Mouse (Mus musculus) erythroblast, embryonic 14.5 days (primary cell): Measurements from ENCODE around the gene Ints12. TPM values are rescaled to one million over a fixed set of nuclear protein-coding genes. Genes with fewer than 3 reads are reported as not detected.

Experiments used
- H3K27me3 ChIP-seq: 2 replicates; pipeline ENCODE4 v1.6.1; 2012; ENCODE audit warnings: inconsistent platforms; ENCODE audit not compliant: control insufficient read depth
- H3K36me3 ChIP-seq: 2 replicates; pipeline ENCODE4 v1.6.1; 2012; ENCODE audit warnings: mild to moderate bottlenecking, inconsistent platforms; ENCODE audit not compliant: control insufficient read depth
- H3K4me1 ChIP-seq: 2 replicates; pipeline ENCODE4 v1.6.1; 2012; ENCODE audit warnings: inconsistent platforms; ENCODE audit not compliant: control insufficient read depth
- H3K4me3 ChIP-seq: replicated peaks from 2 replicates; pipeline ENCODE3; 2012; ENCODE audit warnings: moderate library complexity, mild to moderate bottlenecking, inconsistent platforms
- H3K9me3 ChIP-seq: 2 replicates; pipeline ENCODE4 v1.6.1; 2012; ENCODE audit warnings: low read length, inconsistent platforms, mixed read lengths; ENCODE audit not compliant: control insufficient read depth
- GATA1 ChIP-seq: IDR thresholded peaks from 2 replicates; pipeline ENCODE4 v1.6.1; 2012; ENCODE audit warnings: low read length, inconsistent platforms, mixed read lengths
- TAL1 ChIP-seq: IDR thresholded peaks from 3 replicates; pipeline ENCODE4 v1.6.1; 2012; ENCODE audit warnings: low read length, inconsistent platforms, mixed read lengths
- polyA plus RNA-seq: library from polyadenylated mRNA; stranded (reverse); fragments of >175 nt; gene quantifications from 2 replicates; pipeline ENCODE4 v1.2.3, GENCODE M21; 2012

Ints12 gene
- polyA plus RNA-seq, 1 experiment = 0.35 TPM

DNA sequence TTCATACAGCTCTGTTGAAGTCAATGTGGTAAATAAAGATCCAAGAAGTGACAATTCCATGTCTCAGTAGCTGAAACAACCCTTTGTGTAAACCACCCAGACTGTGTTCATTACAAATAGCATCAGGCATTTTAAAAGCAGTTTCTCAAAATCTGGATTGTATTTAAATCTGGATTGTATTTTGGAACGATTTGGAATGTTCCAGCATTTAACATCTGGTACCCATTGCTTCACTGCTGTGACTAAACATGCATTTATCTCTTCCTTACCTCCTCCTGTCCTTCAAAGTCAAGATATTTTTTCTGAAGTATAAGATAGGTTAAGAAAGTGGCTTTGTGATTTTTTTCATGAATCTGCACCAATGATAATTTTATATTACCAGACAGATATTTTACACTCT lies 21.6 kb downstream of the Ints12 start:
- Histone ChIP-seq H3K4me3 (no peak overlapping the region), H3K9me3 (no peaks in the 10 kb centered on the region), H3K36me3 (peaks cover 20% of the 10 kb centered on the region), H3K27me3 (no peaks in the 10 kb centered on the region), H3K4me1 (no peaks in the 10 kb centered on the region)
- TF ChIP-seq TAL1 (no peak), GATA1 (no peak)

DNA sequence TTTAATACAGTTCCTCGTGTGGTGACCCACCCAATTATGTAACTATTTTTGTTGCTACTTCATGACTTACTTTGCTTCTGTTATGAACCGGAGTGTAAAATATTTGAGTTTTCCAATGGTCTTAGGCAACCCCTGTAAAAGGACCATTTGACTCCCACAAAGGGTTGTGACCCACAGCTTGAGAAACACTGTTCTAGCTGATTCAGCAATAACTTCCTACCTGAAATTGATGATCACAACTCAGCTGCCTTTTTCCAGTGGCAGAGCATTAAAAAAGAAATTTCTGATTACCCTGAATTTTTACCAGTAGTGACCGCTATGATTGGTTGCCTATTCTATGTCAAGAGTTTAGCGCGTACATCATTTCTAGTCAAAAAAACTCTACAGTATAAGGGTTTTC lies 39.7 kb downstream of the Ints12 start:
- Histone ChIP-seq H3K27me3 (no peaks in the 10 kb centered on the region), H3K4me3 (no peak overlapping the region), H3K9me3 (no peaks in the 10 kb centered on the region), H3K36me3 (no peaks in the 10 kb centered on the region), H3K4me1 (no peaks in the 10 kb centered on the region)
- no peak for TF ChIP-seq GATA1
- no peak for TF ChIP-seq TAL1

DNA sequence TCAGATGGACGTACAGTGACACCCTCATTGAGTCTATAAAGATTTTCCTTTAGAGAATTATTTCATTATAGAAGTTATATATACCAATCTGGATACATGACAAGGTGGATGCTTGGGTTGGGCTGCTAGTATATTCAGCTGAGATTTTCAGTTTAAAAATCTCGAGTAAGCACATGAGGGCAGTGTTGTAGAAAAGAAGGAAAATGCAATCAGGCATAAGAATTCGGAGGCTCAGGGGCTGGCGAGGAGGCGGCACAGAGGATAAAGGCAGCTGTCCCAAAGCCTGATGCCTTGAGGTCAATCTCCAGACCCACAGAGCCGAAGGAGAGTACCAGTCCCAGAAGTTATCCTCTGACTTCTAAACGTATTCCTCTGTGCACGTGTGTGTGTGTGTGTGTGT lies 41.0 kb downstream of the Ints12 start:
- Histone ChIP-seq H3K9me3 (no peaks in the 10 kb centered on the region), H3K27me3 (no peaks in the 10 kb centered on the region), H3K4me1 (no peaks in the 10 kb centered on the region), H3K36me3 (no peaks in the 10 kb centered on the region), H3K4me3 (no peak overlapping the region)
- TF ChIP-seq GATA1 (no peak), TAL1 (no peak)

DNA sequence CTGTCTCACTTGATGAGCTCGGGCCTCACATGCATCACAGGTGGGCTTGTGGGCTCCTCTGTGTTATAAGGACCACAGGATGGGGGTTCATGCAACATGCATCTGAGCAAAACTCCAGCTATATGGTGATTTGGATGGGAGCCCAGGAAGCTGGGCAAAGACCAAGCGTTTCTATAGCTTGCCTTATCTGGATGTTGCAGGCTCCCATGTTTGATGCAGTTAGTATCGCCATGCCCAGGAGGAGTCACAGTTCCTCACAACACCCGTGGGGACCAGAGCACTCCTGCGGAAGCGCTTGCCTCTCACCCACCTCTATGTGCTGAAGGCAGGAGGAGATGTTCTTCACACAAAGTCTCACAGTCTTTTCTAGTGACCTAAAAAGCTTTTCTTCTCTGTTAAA lies 50.2 kb downstream of the Ints12 start:
- Histone ChIP-seq H3K27me3 (no peaks in the 10 kb centered on the region), H3K4me3 (no peak overlapping the region), H3K9me3 (no peaks in the 10 kb centered on the region), H3K4me1 (no peaks in the 10 kb centered on the region), H3K36me3 (no peaks in the 10 kb centered on the region)
- TF ChIP-seq TAL1 (no peak), GATA1 (no peak)

DNA sequence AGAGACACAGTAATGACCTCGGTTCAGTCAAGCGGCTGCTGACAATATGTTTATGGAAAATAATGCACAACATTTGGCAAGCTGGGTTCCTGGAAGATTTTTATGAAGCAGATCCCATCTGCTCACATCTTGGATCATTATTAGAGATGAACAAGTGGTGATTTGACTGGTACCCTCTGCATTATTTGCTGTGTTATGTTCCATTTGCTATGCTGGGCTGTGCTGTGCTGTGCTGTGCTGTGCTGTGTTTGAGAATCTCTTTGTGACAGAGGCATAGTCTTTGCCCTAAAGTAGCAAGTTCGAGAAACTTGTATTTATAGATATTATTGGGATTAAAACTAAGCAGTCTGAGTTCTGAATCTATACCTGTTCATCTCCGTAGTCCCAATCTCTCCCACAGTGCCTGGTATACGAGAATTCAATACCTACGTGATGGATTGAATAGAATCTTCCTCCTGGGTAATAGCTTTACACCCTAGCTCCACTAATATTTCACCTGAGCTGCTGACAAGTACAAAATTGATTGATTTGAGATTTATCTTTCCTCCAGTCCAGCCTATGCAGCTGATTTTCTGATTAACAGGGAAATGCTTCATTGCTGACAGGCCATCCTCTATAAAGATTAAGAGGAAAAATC lies 53.0 kb downstream of the Ints12 start:
- Histone ChIP-seq H3K4me1 (no peaks in the 10 kb centered on the region), H3K36me3 (no peaks in the 10 kb centered on the region), H3K4me3 (no peak overlapping the region), H3K9me3 (no peaks in the 10 kb centered on the region), H3K27me3 (no peaks in the 10 kb centered on the region)
- TF ChIP-seq TAL1 (no peak), GATA1 (no peak)

DNA sequence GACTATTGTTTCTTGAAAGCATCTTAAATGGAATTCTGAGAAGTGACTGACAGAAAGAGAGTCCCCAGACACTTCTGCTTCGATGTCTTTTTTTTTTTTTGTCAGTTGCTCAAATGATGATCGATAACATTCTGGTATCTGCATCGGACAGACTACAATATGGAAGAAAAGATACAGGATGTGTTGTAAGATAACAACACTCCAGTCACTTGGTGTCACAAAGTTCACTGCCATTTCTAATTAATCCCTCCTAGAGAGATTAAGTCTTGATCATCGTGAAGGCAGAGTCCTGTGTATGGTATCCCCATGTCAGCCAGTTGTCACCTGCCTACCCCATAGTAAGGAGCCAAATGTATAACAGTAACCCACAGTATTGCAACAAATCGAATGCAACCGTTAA lies 60.0 kb downstream of the Ints12 start:
- peaks cover 2% of the 10 kb centered on the region for H3K4me1 ChIP-seq
- H3K4me3 ChIP-seq = no peak overlapping the region

DNA sequence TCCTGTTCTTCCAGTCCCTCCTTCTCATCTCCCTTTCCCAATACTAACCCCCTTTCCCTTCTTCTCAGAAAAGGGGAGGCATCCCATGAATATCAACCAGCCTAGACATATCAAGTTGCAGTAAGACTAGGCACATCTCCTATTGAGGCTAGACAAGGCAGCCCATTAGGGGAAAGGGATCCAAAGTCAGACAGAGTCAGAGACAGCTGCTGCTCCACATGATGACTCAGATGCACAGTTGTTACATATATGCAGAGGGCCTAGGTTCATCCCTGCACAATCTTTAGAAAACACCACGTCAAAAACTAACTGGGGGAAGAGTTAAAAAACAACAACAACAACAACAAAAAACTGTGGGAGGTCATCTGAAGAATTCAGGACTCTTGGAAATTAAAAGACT lies 61.2 kb downstream of the Ints12 start:
- TF ChIP-seq GATA1 (no peak), TAL1 (no peak)
- H3K4me3 ChIP-seq = no peak overlapping the region
- H3K4me1 ChIP-seq = peaks cover 2% of the 10 kb centered on the region
- no peaks in the 10 kb centered on the region for H3K27me3 ChIP-seq
- H3K36me3 ChIP-seq = no peaks in the 10 kb centered on the region
- no peaks in the 10 kb centered on the region for H3K9me3 ChIP-seq

More for the DNA sequence above, 60.0 kb downstream of the Ints12 start:
- Histone ChIP-seq H3K36me3 (no peaks in the 10 kb centered on the region), H3K9me3 (no peaks in the 10 kb centered on the region), H3K27me3 (no peaks in the 10 kb centered on the region)
- no peak for TF ChIP-seq GATA1
- TF ChIP-seq TAL1 = no peak

DNA sequence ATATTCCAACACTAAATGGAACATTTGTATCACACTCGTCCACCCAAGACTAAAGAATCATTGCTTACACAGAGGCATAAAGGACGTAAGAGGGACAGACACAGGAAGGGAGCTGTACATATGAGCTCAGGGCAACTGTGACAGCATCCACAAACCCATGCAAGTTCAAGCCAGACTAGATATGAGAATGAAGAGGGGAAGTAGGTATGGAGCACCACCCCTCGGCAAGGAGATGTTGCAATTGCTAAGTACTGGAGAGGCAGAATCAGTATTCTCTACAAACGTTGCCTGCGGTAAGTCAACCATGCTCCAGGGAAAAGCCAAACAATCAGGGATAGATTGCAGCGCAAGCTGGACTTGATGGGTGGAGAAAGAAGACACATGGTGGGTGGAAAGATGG lies 62.0 kb downstream of the Ints12 start:
- Histone ChIP-seq H3K27me3 (no peaks in the 10 kb centered on the region), H3K9me3 (no peaks in the 10 kb centered on the region), H3K4me3 (no peak overlapping the region), H3K36me3 (no peaks in the 10 kb centered on the region), H3K4me1 (peaks cover 2% of the 10 kb centered on the region)
- TF ChIP-seq TAL1 = no peak
- TF ChIP-seq GATA1 = no peak

DNA sequence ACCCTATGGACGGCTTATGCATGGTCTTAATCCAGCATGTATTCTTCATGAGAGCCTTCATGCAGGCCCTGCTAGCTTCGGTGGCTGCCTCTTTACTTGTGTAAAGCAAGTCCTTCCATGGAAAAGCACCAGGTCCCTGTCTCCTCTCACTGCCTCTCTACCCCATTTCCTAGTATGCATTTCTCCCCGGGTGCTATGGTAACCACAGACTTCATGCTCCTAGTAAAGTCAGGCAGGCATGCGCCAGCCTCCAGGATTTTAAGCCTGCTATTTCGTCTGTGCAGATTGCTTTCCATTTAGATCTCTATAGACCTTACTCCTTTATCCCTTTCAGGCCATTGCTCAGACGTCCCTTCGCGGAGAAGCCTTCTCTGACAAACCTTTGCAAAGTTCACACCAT lies 63.0 kb downstream of the Ints12 start:
- Histone ChIP-seq H3K4me1 (peaks cover 2% of the 10 kb centered on the region), H3K27me3 (no peaks in the 10 kb centered on the region), H3K36me3 (no peaks in the 10 kb centered on the region), H3K9me3 (no peaks in the 10 kb centered on the region), H3K4me3 (no peak overlapping the region)
- TF ChIP-seq TAL1 (no peak), GATA1 (no peak)

DNA sequence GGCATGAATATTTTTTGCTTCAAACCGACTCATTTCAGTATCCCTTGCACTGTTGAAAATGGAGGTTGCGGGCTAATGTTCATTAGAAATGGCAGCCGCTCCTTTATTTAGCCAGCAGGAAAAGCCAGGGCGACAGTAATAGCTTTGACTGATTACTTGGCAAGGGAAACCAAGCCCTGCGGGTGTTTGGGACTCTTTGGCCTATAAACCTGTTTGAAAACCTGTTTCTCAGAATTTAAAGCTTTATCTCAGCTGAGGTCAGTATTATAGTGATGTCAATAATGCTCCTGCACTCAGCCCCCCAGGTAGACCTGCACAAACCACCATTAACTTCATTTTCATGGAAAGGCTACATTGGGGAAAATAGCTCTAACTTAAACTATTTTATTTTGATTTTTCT lies 66.6 kb downstream of the Ints12 start:
- Histone ChIP-seq H3K4me1 (no peaks in the 10 kb centered on the region), H3K27me3 (no peaks in the 10 kb centered on the region), H3K4me3 (no peak overlapping the region), H3K9me3 (no peaks in the 10 kb centered on the region), H3K36me3 (no peaks in the 10 kb centered on the region)
- TF ChIP-seq TAL1 (no peak), GATA1 (no peak)

Other genes starting within 250 kb of the Ints12 start
- not detected in 2 replicates for gene Npnt, start 141.5 kb upstream of the Ints12 start, polyA plus RNA-seq
- 0.38 and 0.44 TPM in 2 replicates for gene Gstcd, start 193 bp downstream of the Ints12 start, polyA plus RNA-seq
- gene Arhgef38, start 143.1 kb downstream of the Ints12 start, polyA plus RNA-seq = not detected in 2 replicates
- gene Ppa2, start 218.3 kb downstream of the Ints12 start, polyA plus RNA-seq = 1.3 and 1.5 TPM in 2 replicates